Mouse (Mus musculus): ENCODE results near the gene Taf10. TPM values are rescaled to one million over a fixed set of nuclear protein-coding genes. Genes with fewer than 3 reads are reported as not detected.
"Not testable (repeated sequence)": the region's sequence is repeated elsewhere in the genome, so short reads cannot be mapped to it uniquely, and the experiment has no call there.

The Taf10 gene
- total RNA-seq, 1 experiment from 2014 or later: 132 TPM

GRCm38 (mm10) chr7:105764331-105764730, 20.2 kb upstream of the Taf10 start:
- ATAC-seq (replicated peaks in 1 of 2; ENCODE audit: insufficient read depth in 1 of 2, low FRiP score in 2 of 2, low TSS enrichment in 1 of 2, low read depth in 1 of 2, poor library complexity in 2 of 2, severe bottlenecking in 2 of 2): no peak

- ATAC-seq (replicated peaks in 1 of 2; ENCODE audit: insufficient read depth in 1 of 2, low FRiP score in 2 of 2, low TSS enrichment in 1 of 2, low read depth in 1 of 2, poor library complexity in 2 of 2, severe bottlenecking in 2 of 2): no peak
Measured at GRCm38 (mm10) chr7:105762517-105763270, 18.5 kb upstream of the Taf10 start.

GRCm38 (mm10) chr7:105761813-105762484, 17.8 kb upstream of the Taf10 start:
- no peak for ATAC-seq (replicated peaks in 1 of 2; ENCODE audit: insufficient read depth in 1 of 2, low FRiP score in 2 of 2, low TSS enrichment in 1 of 2, low read depth in 1 of 2, poor library complexity in 2 of 2, severe bottlenecking in 2 of 2)

- ATAC-seq (replicated peaks in 1 of 2; ENCODE audit: insufficient read depth in 1 of 2, low FRiP score in 2 of 2, low TSS enrichment in 1 of 2, low read depth in 1 of 2, poor library complexity in 2 of 2, severe bottlenecking in 2 of 2): no peak
Measured at GRCm38 (mm10) chr7:105753281-105753680, 9.1 kb upstream of the Taf10 start.

- no peak for ATAC-seq (replicated peaks in 1 of 2; ENCODE audit: insufficient read depth in 1 of 2, low FRiP score in 2 of 2, low TSS enrichment in 1 of 2, low read depth in 1 of 2, poor library complexity in 2 of 2, severe bottlenecking in 2 of 2)
Measured at GRCm38 (mm10) chr7:105752716-105753115, 8.6 kb upstream of the Taf10 start.

GRCm38 (mm10) chr7:105751491-105752433, 7.6 kb upstream of the Taf10 start, which contains the start of gene Tpp1:
Gene Tpp1 (minus strand): TSS chr7:105752235.
- peak; percentile 92 to 97 for ATAC-seq (replicated peaks in 1 of 2; ENCODE audit: insufficient read depth in 1 of 2, low FRiP score in 2 of 2, low TSS enrichment in 1 of 2, low read depth in 1 of 2, poor library complexity in 2 of 2, severe bottlenecking in 2 of 2)

GRCm38 (mm10) chr7:105747776-105748175, 3.6 kb upstream of the Taf10 start:
- no peak for ATAC-seq (replicated peaks in 1 of 2; ENCODE audit: insufficient read depth in 1 of 2, low FRiP score in 2 of 2, low TSS enrichment in 1 of 2, low read depth in 1 of 2, poor library complexity in 2 of 2, severe bottlenecking in 2 of 2)

- not testable (repeated sequence) for ATAC-seq (replicated peaks in 1 of 2; ENCODE audit: insufficient read depth in 1 of 2, low FRiP score in 2 of 2, low TSS enrichment in 1 of 2, low read depth in 1 of 2, poor library complexity in 2 of 2, severe bottlenecking in 2 of 2)
Measured at GRCm38 (mm10) chr7:105743246-105743925, 775 bp downstream of the Taf10 start.

- ATAC-seq (replicated peaks in 1 of 2; ENCODE audit: insufficient read depth in 1 of 2, low FRiP score in 2 of 2, low TSS enrichment in 1 of 2, low read depth in 1 of 2, poor library complexity in 2 of 2, severe bottlenecking in 2 of 2): not testable (repeated sequence)
Measured at GRCm38 (mm10) chr7:105742539-105743215, 1.5 kb downstream of the Taf10 start.

- ATAC-seq (replicated peaks in 1 of 2; ENCODE audit: insufficient read depth in 1 of 2, low FRiP score in 2 of 2, low TSS enrichment in 1 of 2, low read depth in 1 of 2, poor library complexity in 2 of 2, severe bottlenecking in 2 of 2): no peak
Measured at GRCm38 (mm10) chr7:105741978-105742377, 2.2 kb downstream of the Taf10 start.

- no peak for ATAC-seq (replicated peaks in 1 of 2; ENCODE audit: insufficient read depth in 1 of 2, low FRiP score in 2 of 2, low TSS enrichment in 1 of 2, low read depth in 1 of 2, poor library complexity in 2 of 2, severe bottlenecking in 2 of 2)
Measured at GRCm38 (mm10) chr7:105740851-105741250, 3.3 kb downstream of the Taf10 start.

- no peak for ATAC-seq (replicated peaks in 1 of 2; ENCODE audit: insufficient read depth in 1 of 2, low FRiP score in 2 of 2, low TSS enrichment in 1 of 2, low read depth in 1 of 2, poor library complexity in 2 of 2, severe bottlenecking in 2 of 2)
Measured at GRCm38 (mm10) chr7:105740089-105740795, 3.9 kb downstream of the Taf10 start.

GRCm38 (mm10) chr7:105738948-105739347, 5.2 kb downstream of the Taf10 start:
- ATAC-seq (replicated peaks in 1 of 2; ENCODE audit: insufficient read depth in 1 of 2, low FRiP score in 2 of 2, low TSS enrichment in 1 of 2, low read depth in 1 of 2, poor library complexity in 2 of 2, severe bottlenecking in 2 of 2): peak; percentile 71 to 72

GRCm38 (mm10) chr7:105738286-105738685, 5.9 kb downstream of the Taf10 start:
- no peak for ATAC-seq (replicated peaks in 1 of 2; ENCODE audit: insufficient read depth in 1 of 2, low FRiP score in 2 of 2, low TSS enrichment in 1 of 2, low read depth in 1 of 2, poor library complexity in 2 of 2, severe bottlenecking in 2 of 2)

- no peak for ATAC-seq (replicated peaks in 1 of 2; ENCODE audit: insufficient read depth in 1 of 2, low FRiP score in 2 of 2, low TSS enrichment in 1 of 2, low read depth in 1 of 2, poor library complexity in 2 of 2, severe bottlenecking in 2 of 2)
Measured at GRCm38 (mm10) chr7:105737648-105738047, 6.5 kb downstream of the Taf10 start.

- peak; percentile 7 to 11; a peak in 1 of 4 replicates for ATAC-seq (replicated peaks in 1 of 2; ENCODE audit: insufficient read depth in 1 of 2, low FRiP score in 2 of 2, low TSS enrichment in 1 of 2, low read depth in 1 of 2, poor library complexity in 2 of 2, severe bottlenecking in 2 of 2)
Measured at GRCm38 (mm10) chr7:105736911-105737521, 7.1 kb downstream of the Taf10 start, which contains the start of gene Rrp8. Gene Rrp8 (minus strand): TSS chr7:105737385.
